In the genomic region with DNA sequence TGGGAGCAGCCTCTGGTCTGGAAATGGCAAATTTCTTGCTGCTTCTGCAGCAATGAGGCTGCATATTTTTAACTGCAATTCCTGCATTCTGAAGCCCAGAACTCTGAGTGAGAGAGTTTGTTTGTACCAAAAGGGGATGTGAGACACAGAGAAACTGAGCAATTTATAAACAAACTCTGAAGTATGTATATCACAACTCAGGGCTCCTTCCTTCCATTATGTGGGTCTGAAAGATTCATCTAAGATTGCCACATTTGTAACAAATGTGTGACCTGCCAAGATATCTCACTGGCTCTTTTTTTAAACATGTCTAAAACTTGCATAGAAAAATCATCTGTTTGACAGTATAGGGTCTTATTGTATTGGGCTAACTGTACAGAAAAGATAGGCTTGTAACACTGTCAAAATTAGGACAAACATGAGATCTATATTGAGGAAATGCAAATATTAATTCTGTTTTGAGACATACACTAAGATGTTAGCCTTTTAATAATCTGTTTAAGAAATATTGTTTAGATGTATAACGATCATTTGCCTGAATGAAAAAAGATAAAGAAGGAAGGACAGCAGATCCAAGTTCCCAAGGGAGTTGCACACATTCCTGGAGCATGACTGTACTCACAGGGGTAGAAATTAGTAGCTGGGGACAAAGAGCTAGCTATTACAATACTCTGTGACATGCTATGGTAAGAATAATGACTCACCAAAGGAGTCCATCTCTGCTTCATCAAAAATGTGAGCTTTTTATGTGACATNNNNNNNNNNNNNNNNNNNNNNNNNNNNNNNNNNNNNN, we compare ENCODE assay signal across 17 mouse cellular contexts.
DNase-seq lines count a peak whose midpoint lies in the region; ATAC-seq and TF ChIP-seq lines count a peak whose summit lies in the region.
"Had no signal": no experiment of that assay in that cellular context is flagged by ENCODE, and none has a peak within 500 bp of the region (broad histone marks: within the 10 kb centered on the region; RNA-seq: fewer than 3 reads in every experiment).

No protein-coding gene starts in this region.

- no peak overlapping the region for H3K4me2 ChIP-seq in lung, embryonic 16.5 days (ENCODE audit: low read depth, low read length)
- H3K4me2 ChIP-seq in neural tube, embryonic 15.5 days, result no peak overlapping the region
- H3K4me2 ChIP-seq: midbrain, embryonic 13.5 days had no signal

- POLR2A ChIA-PET in Patski (lab: Charles Lee), result no interaction called here

- no peak overlapping the region for H3K4me3 ChIP-seq in lung, embryonic 16.5 days (ENCODE audit: low read length)
- no peak overlapping the region for H3K4me3 ChIP-seq in neural tube, embryonic 15.5 days (replicated peaks)
- H3K4me3 ChIP-seq: hindbrain, embryonic 10.5 days; midbrain, embryonic 13.5 days had no signal

- ATAC-seq in lung, embryonic 16.5 days (ENCODE audit: low read depth), result peak; percentile 91
- ATAC-seq in Patski, result peak; percentile 95
- no peak for ATAC-seq in neural tube, embryonic 15.5 days (ENCODE audit: low FRiP score)
- ATAC-seq: hindbrain, postnatal 0 days; intestine, embryonic 16.5 days; midbrain, embryonic 13.5 days had no signal

- in situ Hi-C loops in Patski (cut with MboI; ENCODE audit: low pct_unique_long_range_greater_than_20kb), result no loop called here

- DNase-seq in heart, adult 18-20 months, result peak; percentile 15 to 32
- DNase-seq in heart, postnatal 25 days (ENCODE audit: low spot score), result no peak
- no peak for DNase-seq in lung, adult 18-20 months
- DNase-seq in Patski (ENCODE audit: low read depth, low spot score), result peak; percentile 64
- DNase-seq in left cerebral cortex, postnatal 25 days (ENCODE audit: low spot score in 2 of 2), result no peak
- DNase-seq: cerebellum, adult 18-20 months; cerebellum, postnatal 14 days; kidney, adult 9 months; kidney, postnatal 14 days; right cerebral cortex, postnatal 25 days; thymus, postnatal 14 days had no signal

- 37% methylated on average over 1 of the region's 1 CpGs for WGBS in lung, embryonic 16.5 days
- WGBS in neural tube, embryonic 15.5 days, result 76% methylated on average over 1 of the region's 1 CpGs

- H3K9me3 ChIP-seq in lung, embryonic 16.5 days (ENCODE audit: control insufficient read depth, low read length), result no peaks in the 10 kb centered on the region
- H3K9me3 ChIP-seq in neural tube, embryonic 15.5 days (replicated peaks), result no peaks in the 10 kb centered on the region
- H3K9me3 ChIP-seq: hindbrain, embryonic 10.5 days; midbrain, embryonic 13.5 days had no signal

- H3K36me3 ChIP-seq in lung, embryonic 16.5 days (ENCODE audit: control insufficient read depth, insufficient read depth, low read length), result no peaks in the 10 kb centered on the region
- no peaks in the 10 kb centered on the region for H3K36me3 ChIP-seq in neural tube, embryonic 15.5 days
- H3K36me3 ChIP-seq: hindbrain, embryonic 10.5 days; midbrain, embryonic 13.5 days had no signal

- H3K27me3 ChIP-seq in lung, embryonic 16.5 days (ENCODE audit: control insufficient read depth, insufficient read depth, low read depth, low read length), result no peaks in the 10 kb centered on the region
- no peaks in the 10 kb centered on the region for H3K27me3 ChIP-seq in Patski
- H3K27me3 ChIP-seq in neural tube, embryonic 15.5 days (replicated peaks), result no peaks in the 10 kb centered on the region
- H3K27me3 ChIP-seq: midbrain, embryonic 13.5 days had no signal

- peak overlapping the region; percentile 46; the same call in 1 of the 2 replicates for H3K27ac ChIP-seq in lung, embryonic 16.5 days (ENCODE audit: low read length)
- no peak overlapping the region for H3K27ac ChIP-seq in neural tube, embryonic 15.5 days (replicated peaks)
- H3K27ac ChIP-seq: hindbrain, embryonic 10.5 days; hindbrain, postnatal 0 days; midbrain, embryonic 13.5 days had no signal

- H3K9ac ChIP-seq in lung, embryonic 16.5 days (ENCODE audit: low read length), result no peak overlapping the region
- H3K9ac ChIP-seq in neural tube, embryonic 15.5 days (replicated peaks), result no peak overlapping the region
- H3K9ac ChIP-seq: midbrain, embryonic 13.5 days had no signal

- CTCF ChIA-PET in Patski (lab: Charles Lee), result no interaction called here

- intact Hi-C loops in heart, postnatal 25 days (cut with DNase I), result no loop called here
- intact Hi-C loops in left cerebral cortex, postnatal 25 days (cut with DNase I), result loop anchor here (10.0 kb wide), 1 partner anchor 555 kb away; a partner anchor contains a TSS

- no peaks in the 10 kb centered on the region for H3K4me1 ChIP-seq in lung, embryonic 16.5 days (replicated peaks; ENCODE audit: control insufficient read depth, insufficient read depth, low read length)
- H3K4me1 ChIP-seq in neural tube, embryonic 15.5 days, result no peaks in the 10 kb centered on the region
- H3K4me1 ChIP-seq: hindbrain, embryonic 10.5 days; midbrain, embryonic 13.5 days had no signal

- no peak for TF ChIP-seq CTCF in Patski (IDR thresholded peaks at IDR 0.05)

Comparison
In these comparisons a context has a peak if more than half of its experiments do, and no peak if none do; other contexts are left out.
1. DNase-seq: peak in heart, adult 18-20 months (2 of 2) and Patski (single experiment); none in heart, postnatal 25 days (single experiment), lung, adult 18-20 months (0 of 2) and left cerebral cortex, postnatal 25 days (0 of 2).